In genomic region chr1:151961204-151961603, GRCm38 (mm10) we compare ENCODE assay signal across 19 mouse cellular contexts.
DNase-seq lines count a peak whose midpoint lies in the region; ATAC-seq and TF ChIP-seq lines count a peak whose summit lies in the region.
"Had no signal": no experiment of that assay in that cellular context is flagged by ENCODE, and none has a peak within 500 bp of the region (broad histone marks: within the 10 kb centered on the region; RNA-seq: fewer than 3 reads in every experiment).

No protein-coding gene starts in this region.

- H3K27me3 ChIP-seq in kidney, adult 2 months (replicated peaks; ENCODE audit: control insufficient read depth, insufficient read depth, low read length) = no peaks in the 10 kb centered on the region
- H3K27me3 ChIP-seq in midbrain, embryonic 15.5 days (replicated peaks) = no peaks in the 10 kb centered on the region
- H3K27me3 ChIP-seq: forebrain, embryonic 12.5 days; heart, embryonic 13.5 days; liver, embryonic 15.5 days had no signal

- intact Hi-C loops in gastrocnemius, adult 2 months (cut with DNase I) = no loop called here
- intact Hi-C loops in gastrocnemius, postnatal 36 days (cut with DNase I) = no loop called here
- intact Hi-C loops in heart, postnatal 14 days (cut with DNase I) = no loop called here

- H3K9me3 ChIP-seq in midbrain, embryonic 15.5 days = no peaks in the 10 kb centered on the region
- H3K9me3 ChIP-seq: forebrain, embryonic 12.5 days; heart, embryonic 13.5 days; liver, embryonic 15.5 days had no signal

- no peak for ATAC-seq in midbrain, embryonic 15.5 days (replicated peaks)
- ATAC-seq: intestine, postnatal 0 days; lung, postnatal 0 days had no signal

- no peak overlapping the region for H3K4me2 ChIP-seq in midbrain, embryonic 15.5 days
- H3K4me2 ChIP-seq: forebrain, embryonic 12.5 days; heart, embryonic 13.5 days; hindbrain, embryonic 14.5 days; liver, embryonic 15.5 days had no signal

- H3K36me3 ChIP-seq in kidney, adult 2 months (ENCODE audit: control insufficient read depth, insufficient read depth, low read length) = no peaks in the 10 kb centered on the region
- H3K36me3 ChIP-seq in midbrain, embryonic 15.5 days (replicated peaks) = no peaks in the 10 kb centered on the region
- H3K36me3 ChIP-seq: forebrain, embryonic 12.5 days; liver, embryonic 15.5 days had no signal

- peak overlapping the region; percentile 84 for H3K27ac ChIP-seq in gastrocnemius, adult 2 months
- no peak overlapping the region for H3K27ac ChIP-seq in kidney, adult 2 months (ENCODE audit: insufficient read depth, low read depth, low read length)
- no peak overlapping the region for H3K27ac ChIP-seq in midbrain, embryonic 15.5 days
- H3K27ac ChIP-seq: forebrain, embryonic 12.5 days; heart, embryonic 13.5 days; hindbrain, embryonic 14.5 days; left cerebral cortex, adult 2 months; liver, embryonic 15.5 days had no signal

- H3K9ac ChIP-seq in midbrain, embryonic 15.5 days = no peak overlapping the region
- H3K9ac ChIP-seq: forebrain, embryonic 12.5 days; heart, embryonic 13.5 days; hindbrain, embryonic 14.5 days; liver, embryonic 15.5 days had no signal

- no peak for TF ChIP-seq POLR2A in kidney, adult 2 months (IDR thresholded peaks at IDR 0.05; ENCODE audit: low read depth, low read length)

- 72% methylated on average over 10 of the region's 10 CpGs for WGBS in kidney, adult 2 months
- 90% methylated on average over 10 of the region's 10 CpGs for WGBS in midbrain, embryonic 15.5 days

- no peaks in the 10 kb centered on the region for H3K4me1 ChIP-seq in kidney, adult 2 months (ENCODE audit: control insufficient read depth, insufficient read depth, low read length)
- H3K4me1 ChIP-seq in midbrain, embryonic 15.5 days = peaks cover 6% of the 10 kb centered on the region; the same call in 1 of the 2 replicates
- H3K4me1 ChIP-seq: liver, embryonic 15.5 days had no signal

- H3K4me3 ChIP-seq in gastrocnemius, adult 2 months = no peak overlapping the region
- no peak overlapping the region for H3K4me3 ChIP-seq in kidney, adult 2 months (ENCODE audit: insufficient read depth, low read depth, low read length)
- H3K4me3 ChIP-seq in midbrain, embryonic 15.5 days = no peak overlapping the region
- H3K4me3 ChIP-seq: forebrain, embryonic 12.5 days; heart, embryonic 13.5 days; left cerebral cortex, adult 2 months; liver, embryonic 15.5 days had no signal

- no peak for TF ChIP-seq CTCF in gastrocnemius, adult 2 months (IDR thresholded peaks at IDR 0.05)
- TF ChIP-seq CTCF in kidney, adult 2 months (conservative IDR thresholded peaks at IDR 0.05; ENCODE audit: insufficient read depth, insufficient read length, low read depth, low read length) = no peak

- DNase-seq in gastrocnemius, adult 2 months = no peak
- DNase-seq in gastrocnemius, postnatal 36 days = no peak
- DNase-seq in kidney, adult 2 months = peak; percentile 39
- DNase-seq in kidney, postnatal 4 days = no peak
- peak; percentile 31 for DNase-seq in NIH3T3 (ENCODE audit: low read depth)
- peak; percentile 28 to 42 for DNase-seq in heart, postnatal 14 days
- DNase-seq in thymus, postnatal 0 days (ENCODE audit: low spot score) = no peak
- DNase-seq: adrenal gland, postnatal 36 days; cerebellum, adult 8-10 months; midbrain, embryonic 14.5 days; retina, postnatal 1 day had no signal

Comparison
In these comparisons a context has a peak if more than half of its experiments do, and no peak if none do; other contexts are left out.
1. DNase-seq: peak in kidney, adult 2 months (single experiment), NIH3T3 (single experiment) and heart, postnatal 14 days (2 of 2); none in gastrocnemius, adult 2 months (single experiment), gastrocnemius, postnatal 36 days (0 of 2), kidney, postnatal 4 days (0 of 2) and thymus, postnatal 0 days (single experiment).